Mouse (Mus musculus): ENCODE data around the gene Cilp2. TPM values are rescaled to one million over a fixed set of nuclear protein-coding genes. Genes with fewer than 3 reads are reported as not detected.
A peak's percentile ranks its signal among the peaks of the same experiment; 100 is the strongest.

Gene Cilp2
- total RNA-seq, 2 experiments from 2014 or later: 0.69 to 0.72 TPM

DNA sequence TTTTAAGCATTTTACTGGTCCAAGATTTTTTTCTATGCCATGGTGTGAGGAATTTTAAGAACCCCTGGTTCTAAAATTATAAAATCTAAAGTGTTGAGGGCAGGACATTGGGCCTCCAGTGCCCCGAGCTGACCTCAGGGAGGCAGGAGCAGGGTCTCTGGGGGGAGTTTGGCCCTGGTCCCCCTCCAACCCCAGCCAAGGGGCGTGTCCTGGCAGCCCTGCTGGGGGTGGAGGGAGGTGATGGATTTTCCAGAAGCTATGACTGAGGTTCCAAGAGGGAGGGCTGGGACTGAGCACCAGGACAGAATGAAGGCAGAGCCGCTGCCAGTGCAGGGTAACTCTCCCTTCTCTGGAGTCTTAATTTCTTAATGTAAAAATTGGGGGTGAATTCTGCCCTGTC lies 9.5 kb downstream of the Cilp2 start:
- TF ChIP-seq CTCF (conservative IDR thresholded peaks at IDR 0.05): no peak
- no peak for DNase-seq (ENCODE audit: low spot score in 2 of 2)
- Histone ChIP-seq H3K4me3 (no peak overlapping the region), H3K27ac (no peak overlapping the region)

DNA sequence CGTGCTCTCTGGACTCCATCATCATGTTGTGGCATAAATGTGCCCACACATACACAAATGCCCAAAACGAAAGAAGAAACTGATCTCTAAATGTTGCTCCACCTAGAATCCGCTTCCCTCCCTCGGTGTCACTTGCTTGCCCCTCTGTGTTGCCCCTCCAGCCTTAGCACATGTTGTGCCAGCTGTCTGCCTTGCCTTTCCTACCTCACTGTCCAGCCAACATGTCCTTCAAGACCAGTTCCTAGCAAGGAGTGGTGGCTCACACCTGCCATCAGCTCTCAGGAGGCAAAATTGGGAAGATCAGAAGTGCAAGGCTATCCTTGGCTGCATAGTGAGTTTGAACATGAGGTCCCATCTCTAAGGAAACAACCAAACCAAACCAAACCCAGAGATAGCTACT lies 10.1 kb downstream of the Cilp2 start:
- DNase-seq (ENCODE audit: low spot score in 2 of 2): no peak
- no peak for TF ChIP-seq CTCF (conservative IDR thresholded peaks at IDR 0.05)
- Histone ChIP-seq H3K27ac (no peak overlapping the region), H3K4me3 (no peak overlapping the region)

DNA sequence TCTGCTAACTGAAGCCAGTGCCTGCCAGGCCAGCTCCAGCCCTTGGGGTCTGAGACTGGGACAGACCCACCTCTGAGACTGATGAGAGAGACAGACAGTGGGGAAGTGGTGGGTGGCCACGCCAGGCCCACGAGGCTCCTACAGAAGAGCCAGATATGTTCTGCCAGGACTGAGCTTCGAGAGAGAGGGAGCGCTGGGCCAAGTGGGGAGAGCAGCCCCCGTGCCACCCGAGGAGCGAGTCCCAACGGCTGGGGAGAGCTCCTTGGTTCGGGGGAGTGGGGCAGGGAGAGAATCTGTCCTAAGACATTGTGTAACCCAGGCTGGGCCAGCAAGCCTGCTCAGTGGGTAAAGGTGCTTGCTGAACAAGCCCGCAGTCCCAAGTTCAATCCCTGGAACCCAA lies 10.5 kb downstream of the Cilp2 start:
- DNase-seq (ENCODE audit: low spot score in 2 of 2): no peak
- Histone ChIP-seq H3K27ac (no peak overlapping the region), H3K4me3 (no peak overlapping the region)

DNA sequence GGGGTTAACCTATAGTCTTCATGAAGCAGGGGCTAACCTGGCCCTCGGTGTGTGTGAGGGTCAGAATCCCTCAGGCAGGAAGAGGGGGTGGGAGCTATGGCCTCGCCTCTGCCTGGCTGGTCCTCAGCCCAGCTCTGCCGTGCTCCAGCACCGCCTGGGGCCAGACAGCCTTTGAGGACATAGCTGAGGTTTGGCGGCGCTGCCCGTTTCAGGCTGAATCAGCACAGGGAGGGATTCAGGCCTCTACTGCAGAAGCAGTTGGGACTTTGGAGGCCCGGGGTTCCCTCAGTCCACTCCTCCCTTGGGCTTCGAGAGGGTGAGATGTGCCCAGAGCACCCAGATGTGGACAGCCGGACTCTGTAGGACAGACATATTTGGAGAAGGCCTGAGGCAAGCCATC lies 11.4 kb downstream of the Cilp2 start:
- H3K27ac ChIP-seq: no peak overlapping the region
- no peak for TF ChIP-seq CTCF (conservative IDR thresholded peaks at IDR 0.05)
- DNase-seq (ENCODE audit: low spot score in 2 of 2): no peak
- H3K4me3 ChIP-seq: no peak overlapping the region

More for the DNA sequence above, 10.5 kb downstream of the Cilp2 start:
- no peak for TF ChIP-seq CTCF (conservative IDR thresholded peaks at IDR 0.05)

DNA sequence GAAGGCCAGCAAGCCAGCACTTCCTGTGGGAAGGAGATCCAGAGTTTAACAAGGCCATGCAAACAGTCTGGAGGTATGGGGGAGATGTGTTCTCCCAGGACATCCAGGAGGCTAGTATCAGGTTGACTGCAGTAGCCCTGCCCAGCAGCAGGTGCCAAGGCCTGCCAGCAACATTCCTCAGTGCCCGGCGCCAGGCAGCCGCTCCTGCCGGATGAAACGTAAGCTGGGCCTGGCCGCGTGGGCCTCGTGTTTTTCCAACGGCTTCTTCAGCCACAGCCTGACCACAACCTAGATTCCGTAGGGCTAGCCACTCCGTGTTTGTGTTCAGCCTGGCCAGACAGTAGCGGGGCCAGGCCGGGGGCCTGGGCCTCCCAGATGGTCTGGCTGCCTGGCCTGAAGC lies 12.8 kb downstream of the Cilp2 start:
- no peak for DNase-seq (ENCODE audit: low spot score in 2 of 2)
- Histone ChIP-seq H3K4me3 (no peak overlapping the region), H3K27ac (no peak overlapping the region)
- no peak for TF ChIP-seq CTCF (conservative IDR thresholded peaks at IDR 0.05)

DNA sequence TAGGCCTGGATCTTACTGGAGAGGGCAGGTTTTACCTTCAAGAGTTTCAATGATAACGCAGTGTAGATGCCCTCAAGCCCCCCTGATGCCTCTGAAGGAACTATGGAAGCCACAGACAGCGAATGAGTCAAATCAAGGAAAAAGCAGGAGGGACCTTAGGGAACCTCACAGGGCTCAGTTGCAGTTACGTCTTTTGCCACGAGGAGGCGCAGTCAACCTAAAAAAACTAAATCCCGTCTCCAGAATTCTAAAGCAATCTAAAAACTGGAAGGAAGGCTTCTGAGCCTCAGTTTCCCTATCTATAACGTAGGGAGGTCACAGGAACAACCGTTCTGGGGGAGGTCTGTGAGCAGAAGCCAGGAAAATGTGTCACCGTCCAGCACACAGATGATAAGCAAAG lies 13.3 kb downstream of the Cilp2 start:
- peak; percentile 55 to 70 for DNase-seq (ENCODE audit: low spot score in 2 of 2)
- H3K27ac ChIP-seq: no peak overlapping the region
- peak; percentile 95 for TF ChIP-seq CTCF (conservative IDR thresholded peaks at IDR 0.05)
- H3K4me3 ChIP-seq: no peak overlapping the region

DNA sequence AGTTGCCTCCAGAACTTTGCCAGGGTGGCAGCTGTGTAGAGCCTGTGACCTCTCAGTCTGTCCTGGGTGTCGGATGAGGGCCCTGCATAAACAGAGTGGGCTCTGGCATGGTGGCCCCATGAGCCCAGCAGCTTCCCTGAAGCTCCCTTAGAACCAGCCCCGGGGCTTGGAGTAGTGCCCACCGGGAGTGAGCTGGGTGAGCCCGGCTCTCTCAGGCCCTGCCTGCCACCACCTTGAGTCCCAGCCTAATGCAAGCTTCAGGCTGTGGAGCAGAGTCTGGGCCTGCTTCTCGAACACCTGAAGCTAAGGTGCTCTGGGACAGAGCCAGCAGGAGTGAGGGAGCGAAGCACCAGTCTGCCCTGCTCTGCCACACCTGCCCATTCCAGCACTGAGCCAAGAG lies 16.6 kb downstream of the Cilp2 start:
- Histone ChIP-seq H3K4me3 (no peak overlapping the region), H3K27ac (no peak overlapping the region)
- no peak for DNase-seq (ENCODE audit: low spot score in 2 of 2)
- no peak for TF ChIP-seq CTCF (conservative IDR thresholded peaks at IDR 0.05)

DNA sequence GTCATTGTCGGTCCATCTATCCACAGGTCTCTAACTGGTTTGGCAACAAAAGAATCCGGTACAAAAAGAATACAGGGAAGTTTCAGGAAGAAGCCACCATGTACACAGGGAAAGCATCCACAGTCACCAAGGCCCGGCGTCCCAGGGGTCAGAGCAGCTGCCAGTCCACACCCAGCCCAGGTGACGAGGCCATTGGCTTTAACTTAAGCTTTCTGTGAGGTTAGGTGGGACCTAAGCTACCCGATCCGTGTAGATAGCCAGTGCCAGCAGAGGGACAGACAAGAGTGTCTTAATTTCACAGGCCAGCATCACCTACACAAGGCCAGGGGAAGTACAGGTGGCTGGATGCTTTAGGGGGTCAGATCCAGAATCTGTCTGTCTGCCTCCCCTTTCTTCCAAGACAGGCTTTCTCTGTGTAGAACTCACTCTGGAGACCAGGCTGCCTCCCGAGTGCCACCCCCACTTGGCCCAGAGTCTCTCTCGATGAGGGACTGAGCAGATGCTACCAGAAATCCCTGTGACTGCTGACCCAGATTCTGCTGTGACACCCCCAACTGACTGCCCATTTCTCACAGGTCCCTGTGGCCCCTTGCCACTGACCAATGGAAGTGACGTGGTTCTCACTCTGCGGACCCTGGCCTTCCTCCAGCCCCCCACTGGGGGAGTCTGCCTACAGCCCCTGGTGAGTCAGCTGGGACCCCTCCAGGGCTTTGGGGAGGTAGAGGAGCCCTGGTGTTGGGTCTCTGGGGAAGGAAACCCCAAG lies 17.3 kb downstream of the Cilp2 start:
- TF ChIP-seq CTCF (conservative IDR thresholded peaks at IDR 0.05): no peak
- Histone ChIP-seq H3K4me3 (no peak overlapping the region), H3K27ac (no peak overlapping the region)
- DNase-seq (ENCODE audit: low spot score in 2 of 2): no peak

DNA sequence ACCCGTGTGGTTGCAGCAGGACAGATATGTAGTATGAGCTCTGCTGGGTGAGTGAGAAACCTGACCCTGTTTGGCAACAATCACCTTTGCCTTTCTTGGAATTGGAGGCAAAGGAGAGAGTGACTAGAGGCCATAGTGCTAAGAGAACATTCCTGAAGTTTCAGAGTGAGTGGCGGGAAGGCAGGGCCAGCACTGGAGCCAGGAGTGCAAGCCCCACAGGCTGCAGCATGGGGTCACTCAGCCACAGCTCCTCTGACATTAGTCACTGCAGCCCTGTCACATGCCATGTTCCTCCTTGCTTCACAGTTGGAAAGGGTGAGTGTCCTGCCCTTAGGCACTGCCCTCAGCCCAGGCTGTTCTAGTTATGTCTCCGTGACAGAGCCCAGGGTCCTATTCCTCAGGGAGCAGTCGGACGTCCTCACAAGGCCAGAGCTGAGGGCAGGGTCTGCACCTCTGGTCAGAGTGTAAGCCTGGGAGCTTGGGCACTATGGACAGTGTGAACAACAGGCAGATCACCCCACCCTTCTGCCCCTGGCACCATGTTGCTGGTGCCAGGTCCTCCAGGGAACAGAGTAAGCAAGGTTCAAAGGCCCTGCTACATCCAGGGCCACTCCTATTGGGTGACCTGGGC lies 19.7 kb downstream of the Cilp2 start:
- no peak overlapping the region for H3K4me3 ChIP-seq
- no peak for DNase-seq (ENCODE audit: low spot score in 2 of 2)
- TF ChIP-seq CTCF (conservative IDR thresholded peaks at IDR 0.05): no peak
- H3K27ac ChIP-seq: no peak overlapping the region

DNA sequence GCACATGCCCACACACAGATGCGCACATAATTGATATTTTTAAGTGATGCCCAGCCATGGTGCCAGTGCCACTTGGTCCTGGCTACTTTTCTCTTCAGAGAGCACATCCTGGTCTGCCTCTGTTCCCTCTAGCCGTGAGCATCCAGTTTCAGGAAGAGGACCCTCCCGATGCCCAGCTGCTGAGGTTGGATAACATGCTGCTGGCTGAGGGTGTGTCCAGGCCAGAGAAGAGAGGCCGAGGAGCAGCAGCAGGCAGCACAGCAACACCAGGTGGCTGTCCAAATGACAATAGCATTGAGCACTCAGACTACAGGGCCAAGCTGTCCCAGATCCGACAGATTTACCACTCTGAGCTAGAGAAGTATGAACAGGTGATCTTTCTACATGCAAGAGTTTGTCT lies 23.3 kb downstream of the Cilp2 start:
- DNase-seq (ENCODE audit: low spot score in 2 of 2): no peak
- no peak overlapping the region for H3K4me3 ChIP-seq
- no peak for TF ChIP-seq CTCF (conservative IDR thresholded peaks at IDR 0.05)
- H3K27ac ChIP-seq: no peak overlapping the region

DNA sequence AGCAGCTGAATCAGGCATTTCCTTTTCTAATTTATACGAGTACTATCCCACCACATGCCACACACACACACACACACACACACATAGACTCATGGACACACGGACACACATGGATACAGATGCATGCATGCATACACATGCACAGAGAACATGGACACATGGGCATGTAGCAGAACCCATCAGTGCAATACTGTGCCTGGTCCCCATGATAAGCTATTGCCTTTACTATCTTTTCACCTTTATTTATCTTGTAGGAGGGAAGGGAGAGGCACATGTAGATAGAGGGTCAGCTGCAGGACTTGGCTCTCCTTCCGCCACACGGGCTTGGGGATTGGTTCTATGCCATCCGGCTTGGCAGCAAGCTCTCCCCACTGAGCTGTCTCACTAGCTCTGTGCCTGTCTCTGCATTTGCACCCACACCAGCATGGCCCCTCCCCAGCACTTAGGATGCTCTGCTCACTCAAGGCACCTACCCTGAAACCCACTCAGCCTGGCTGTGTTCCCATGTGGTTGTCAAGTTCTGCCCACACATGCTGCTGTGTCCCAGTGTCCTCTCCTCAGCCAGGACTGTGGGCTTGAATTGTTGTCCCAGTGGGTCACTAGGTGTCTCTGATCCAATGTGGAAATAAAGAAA lies 24.0 kb downstream of the Cilp2 start:
- no peak for TF ChIP-seq CTCF (conservative IDR thresholded peaks at IDR 0.05)
- Histone ChIP-seq H3K4me3 (no peak overlapping the region), H3K27ac (no peak overlapping the region)
- DNase-seq (ENCODE audit: low spot score in 2 of 2): no peak

DNA sequence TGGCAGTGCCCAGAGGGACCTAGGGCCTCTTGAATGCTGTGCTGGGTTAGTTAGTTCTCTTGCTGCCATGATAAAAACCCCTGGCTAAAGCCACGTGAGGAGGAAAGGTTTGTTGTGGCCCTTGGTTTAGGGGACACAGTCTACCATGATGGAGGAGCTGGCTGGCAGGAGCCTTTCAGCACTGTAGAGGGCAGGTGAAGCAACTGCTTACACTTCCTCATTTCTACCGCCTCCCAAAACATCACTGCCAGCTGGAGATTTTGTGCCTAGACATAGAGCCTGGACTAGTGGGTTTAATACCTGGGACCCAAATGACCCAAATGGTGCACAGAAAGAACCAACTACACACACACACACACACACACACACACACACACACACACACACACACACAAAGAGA lies 26.2 kb downstream of the Cilp2 start:
- no peak overlapping the region for H3K4me3 ChIP-seq
- H3K27ac ChIP-seq: no peak overlapping the region
- TF ChIP-seq CTCF (conservative IDR thresholded peaks at IDR 0.05): no peak
- DNase-seq (ENCODE audit: low spot score in 2 of 2): no peak

DNA sequence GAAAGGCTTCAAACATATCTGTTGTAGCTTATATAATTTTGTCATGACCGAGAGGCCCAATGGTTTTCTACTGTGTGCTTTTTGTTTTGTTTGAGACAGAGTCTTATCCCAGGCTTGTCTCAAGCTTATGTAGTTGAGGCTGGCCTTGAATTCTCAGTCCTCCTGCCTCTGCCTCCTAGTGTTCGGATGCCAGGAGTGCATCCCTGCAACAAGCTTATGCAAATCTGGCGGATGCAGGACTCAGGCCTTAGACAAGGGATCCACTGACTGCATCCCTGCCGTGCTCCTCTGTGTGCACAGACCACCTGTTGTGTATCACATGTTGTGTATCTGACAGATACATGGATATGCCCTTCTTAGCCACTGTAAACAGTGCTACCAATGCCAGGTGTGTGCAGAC lies 26.7 kb downstream of the Cilp2 start:
- no peak for DNase-seq (ENCODE audit: low spot score in 2 of 2)
- peak; percentile 51 for TF ChIP-seq CTCF (conservative IDR thresholded peaks at IDR 0.05)
- H3K4me3 ChIP-seq: no peak overlapping the region
- H3K27ac ChIP-seq: no peak overlapping the region

DNA sequence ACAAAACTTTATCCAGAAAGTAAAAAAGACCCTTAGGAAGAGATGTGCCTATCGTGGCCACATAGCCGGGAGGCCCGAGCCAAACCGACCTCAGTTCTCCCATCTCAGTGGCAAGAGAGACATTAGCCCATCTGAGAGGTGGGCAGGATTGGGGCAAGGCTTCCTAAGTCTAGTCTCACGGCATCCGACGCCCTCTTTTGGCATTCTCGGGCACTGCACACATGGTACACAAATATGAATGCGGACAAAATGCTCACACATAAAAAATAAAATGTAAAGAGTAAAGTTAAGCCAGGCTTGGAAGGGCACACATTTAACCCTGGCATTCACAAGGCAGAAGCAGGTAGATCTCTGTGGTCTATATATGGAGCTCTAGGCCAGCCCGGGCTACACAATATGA lies 33.6 kb downstream of the Cilp2 start:
- Histone ChIP-seq H3K4me3 (no peak overlapping the region), H3K27ac (no peak overlapping the region)
- no peak for TF ChIP-seq CTCF (conservative IDR thresholded peaks at IDR 0.05)
- no peak for DNase-seq (ENCODE audit: low spot score in 2 of 2)

Measured in layer of hippocampus, adult 2 months (tissue).